Comparison of ENCODE assay signal across 16 mouse cellular contexts in the genomic region with DNA sequence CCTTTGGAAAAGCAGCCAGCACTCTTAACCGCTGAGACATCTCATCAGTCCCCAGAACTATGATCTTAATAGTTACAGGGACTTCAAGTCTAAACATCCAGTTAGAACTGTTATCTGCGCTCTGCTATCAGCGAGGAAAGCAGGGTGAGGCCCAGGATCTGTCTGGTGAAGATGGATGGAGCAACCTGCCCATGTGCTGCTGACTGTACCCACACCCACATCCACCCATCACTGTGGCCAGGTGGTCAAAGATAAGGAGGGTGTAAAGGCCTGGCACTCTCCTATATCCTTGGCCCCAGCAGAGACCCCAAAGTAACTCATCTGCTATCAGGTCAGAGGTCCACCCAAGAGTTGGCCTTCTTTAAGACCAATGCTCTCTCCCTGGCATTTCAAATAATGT. TPM values are rescaled to one million over a fixed set of nuclear protein-coding genes. Genes with fewer than 3 reads are reported as not detected.
A peak's percentile ranks its signal among the peaks of the same experiment; 100 is the strongest.
DNase-seq lines count a peak whose midpoint lies in the region; ATAC-seq and TF ChIP-seq lines count a peak whose summit lies in the region.
"Had no signal": no experiment of that assay in that cellular context is flagged by ENCODE, and none has a peak within 500 bp of the region (broad histone marks: within the 10 kb centered on the region; RNA-seq: fewer than 3 reads in every experiment).

No protein-coding gene starts in this region.

- ATAC-seq in stomach, embryonic 14.5 days (ENCODE audit: insufficient number of reproducible peaks, insufficient read depth, low FRiP score, low read depth): peak; percentile 93; the same call in 1 of the 2 replicates
- no peak for ATAC-seq in stomach, postnatal 0 days (ENCODE audit: low FRiP score, low TSS enrichment)
- peak; percentile 56 for ATAC-seq in megakaryocyte, adult 5-6 weeks (ENCODE audit: poor library complexity, severe bottlenecking)
- no peak for ATAC-seq in midbrain, postnatal 0 days (ENCODE audit: low FRiP score)
- ATAC-seq: forebrain, embryonic 13.5 days had no signal

- H3K36me3 ChIP-seq in stomach, embryonic 14.5 days (ENCODE audit: control insufficient read depth, insufficient read depth, low read length): peaks cover 69% of the 10 kb centered on the region
- peaks cover 24% of the 10 kb centered on the region for H3K36me3 ChIP-seq in stomach, postnatal 0 days (ENCODE audit: control insufficient read depth, insufficient read depth, low read length)
- peaks cover 60% of the 10 kb centered on the region for H3K36me3 ChIP-seq in midbrain, postnatal 0 days (ENCODE audit: insufficient read depth, low read length)

- no peak overlapping the region for H3K4me2 ChIP-seq in stomach, embryonic 14.5 days (replicated peaks; ENCODE audit: low read depth, low read length)
- H3K4me2 ChIP-seq in stomach, postnatal 0 days (replicated peaks; ENCODE audit: low read depth): no peak overlapping the region
- no peak overlapping the region for H3K4me2 ChIP-seq in midbrain, postnatal 0 days (ENCODE audit: low read depth, low read length, poor library complexity, severe bottlenecking)
- H3K4me2 ChIP-seq: forebrain, embryonic 13.5 days; limb, embryonic 12.5 days had no signal

- no peaks in the 10 kb centered on the region for H3K27me3 ChIP-seq in stomach, embryonic 14.5 days (ENCODE audit: control insufficient read depth, insufficient read depth, low read length)
- no peaks in the 10 kb centered on the region for H3K27me3 ChIP-seq in stomach, postnatal 0 days (ENCODE audit: control insufficient read depth, insufficient read depth, low read length)
- no peaks in the 10 kb centered on the region for H3K27me3 ChIP-seq in midbrain, postnatal 0 days (ENCODE audit: insufficient read depth, low read length)
- no peaks in the 10 kb centered on the region for H3K27me3 ChIP-seq in cerebellum, adult 2 months (ENCODE audit: control insufficient read depth, insufficient read depth, low read length)
- H3K27me3 ChIP-seq: forebrain, embryonic 13.5 days; limb, embryonic 12.5 days had no signal

- 79% methylated on average over 3 of the region's 3 CpGs for WGBS in stomach, embryonic 14.5 days
- WGBS in stomach, postnatal 0 days: 81% methylated on average over 3 of the region's 3 CpGs
- 97% methylated on average over 3 of the region's 3 CpGs for WGBS in midbrain, postnatal 0 days
- 91% methylated on average over 3 of the region's 3 CpGs for WGBS in cerebellum, adult 2 months

- no peak overlapping the region for H3K9ac ChIP-seq in stomach, embryonic 14.5 days (replicated peaks; ENCODE audit: low read depth, low read length)
- no peak overlapping the region for H3K9ac ChIP-seq in stomach, postnatal 0 days (ENCODE audit: low read length)
- no peak overlapping the region for H3K9ac ChIP-seq in midbrain, postnatal 0 days (replicated peaks; ENCODE audit: low read length, poor library complexity, severe bottlenecking)
- H3K9ac ChIP-seq: forebrain, embryonic 13.5 days; limb, embryonic 12.5 days had no signal

- DNase-seq in embryo, embryonic 11.5 days (ENCODE audit: low read depth, low spot score): peak; percentile 14
- DNase-seq in embryo, embryonic 11 days: no peak
- DNase-seq in stomach, postnatal 0 days (ENCODE audit: low spot score): no peak
- DNase-seq in midbrain, postnatal 0 days (ENCODE audit: low spot score): no peak
- no peak for DNase-seq in right cerebral cortex, postnatal 10 days (ENCODE audit: low spot score in 2 of 2)
- DNase-seq in cerebellum, adult 2 months: no peak
- DNase-seq: adrenal gland, postnatal 14 days; cerebellum, adult 11 months; gastrocnemius, postnatal 10 days; kidney, postnatal 14 days had no signal

- no peak overlapping the region for H3K4me3 ChIP-seq in stomach, embryonic 14.5 days (ENCODE audit: low read depth, low read length)
- H3K4me3 ChIP-seq in stomach, postnatal 0 days (ENCODE audit: low read depth, low read length): no peak overlapping the region
- H3K4me3 ChIP-seq in midbrain, postnatal 0 days (ENCODE audit: low read depth, low read length): no peak overlapping the region
- no peak overlapping the region for H3K4me3 ChIP-seq in cerebellum, adult 2 months (replicated peaks; ENCODE audit: insufficient read depth, low read depth, low read length)
- H3K4me3 ChIP-seq: embryonic facial prominence, embryonic 10.5 days; forebrain, embryonic 13.5 days; limb, embryonic 12.5 days had no signal

- H3K4me1 ChIP-seq in stomach, embryonic 14.5 days (ENCODE audit: control insufficient read depth, insufficient read depth, low read length): no peaks in the 10 kb centered on the region
- no peaks in the 10 kb centered on the region for H3K4me1 ChIP-seq in stomach, postnatal 0 days (replicated peaks; ENCODE audit: control insufficient read depth, insufficient read depth)
- no peaks in the 10 kb centered on the region for H3K4me1 ChIP-seq in midbrain, postnatal 0 days (ENCODE audit: insufficient read depth, low read length)
- peaks cover 18% of the 10 kb centered on the region for H3K4me1 ChIP-seq in cerebellum, adult 2 months (ENCODE audit: control insufficient read depth, insufficient read depth, low read length)
- H3K4me1 ChIP-seq: forebrain, embryonic 13.5 days had no signal

- H3K27ac ChIP-seq in stomach, embryonic 14.5 days (ENCODE audit: low read length): no peak overlapping the region
- no peak overlapping the region for H3K27ac ChIP-seq in stomach, postnatal 0 days (replicated peaks)
- no peak overlapping the region for H3K27ac ChIP-seq in midbrain, postnatal 0 days (ENCODE audit: low read depth, low read length)
- H3K27ac ChIP-seq in cerebellum, adult 2 months (ENCODE audit: insufficient read depth, low read length): no peak overlapping the region
- H3K27ac ChIP-seq: embryonic facial prominence, embryonic 10.5 days; forebrain, embryonic 13.5 days; limb, embryonic 12.5 days; macrophage had no signal

- no peak for TF ChIP-seq EP300 in stomach, postnatal 0 days (optimal IDR thresholded peaks at IDR 0.05)

- TF ChIP-seq CTCF in stomach, postnatal 0 days (IDR thresholded peaks at IDR 0.05; ENCODE audit: low read depth): no peak
- TF ChIP-seq CTCF in midbrain, postnatal 0 days (IDR thresholded peaks at IDR 0.05): no peak
- no peak for TF ChIP-seq CTCF in cerebellum, adult 2 months (IDR thresholded peaks at IDR 0.05; ENCODE audit: borderline replicate concordance, insufficient read depth, low read depth, low read length)

- H3K9me3 ChIP-seq in stomach, embryonic 14.5 days (ENCODE audit: control insufficient read depth, low read depth, low read length): no peaks in the 10 kb centered on the region
- no peaks in the 10 kb centered on the region for H3K9me3 ChIP-seq in stomach, postnatal 0 days (ENCODE audit: control insufficient read depth, low read length)
- no peaks in the 10 kb centered on the region for H3K9me3 ChIP-seq in midbrain, postnatal 0 days (ENCODE audit: low read length)
- H3K9me3 ChIP-seq: embryonic facial prominence, embryonic 10.5 days; forebrain, embryonic 13.5 days; limb, embryonic 12.5 days had no signal

- TF ChIP-seq POLR2A in cerebellum, adult 2 months (IDR thresholded peaks at IDR 0.05; ENCODE audit: borderline replicate concordance, insufficient read depth, low read length): no peak

RNA-seq across cellular contexts. Expression of a gene that starts 7.9 kb away (rescaled TPM):
- 82.8 and 86.4 TPM in 2 replicates for polyA plus RNA-seq in stomach, embryonic 14.5 days (2014; fragmentation: Nextera tagmentation; extraction: Ambion mirVana)
- 47.7 and 49.1 TPM in 2 replicates for polyA plus RNA-seq in stomach, postnatal 0 days (2015; fragmentation: Nextera tagmentation; extraction: Ambion mirVana)
- 39.8 TPM in 2 replicates for total RNA-seq in megakaryocyte, adult 5-6 weeks (2015)
- 19.0 and 20.9 TPM in 2 replicates for total RNA-seq in megakaryocyte, adult 5-6 weeks (2017)
- total RNA-seq in midbrain, postnatal 0 days (2014; rRNA removed): 100 and 123 TPM in 2 replicates
- 151 and 158 TPM in 2 replicates for polyA plus RNA-seq in midbrain, postnatal 0 days (2015; fragmentation: Nextera tagmentation; extraction: Ambion mirVana)
- 92.2 and 101 TPM in 2 replicates for polyA plus RNA-seq in cerebellum, adult 2 months (2012; rRNA removed)

RNA-seq across cellular contexts. Expression of a gene that starts 30.6 kb away (rescaled TPM):
- polyA plus RNA-seq in stomach, embryonic 14.5 days (2014; fragmentation: Nextera tagmentation; extraction: Ambion mirVana): 15.7 and 16.3 TPM in 2 replicates
- polyA plus RNA-seq in stomach, postnatal 0 days (2015; fragmentation: Nextera tagmentation; extraction: Ambion mirVana): 4.2 and 6.5 TPM in 2 replicates
- total RNA-seq in megakaryocyte, adult 5-6 weeks (2015): 3.4 and 4.4 TPM in 2 replicates
- 10.2 and 24.2 TPM in 2 replicates for total RNA-seq in megakaryocyte, adult 5-6 weeks (2017)
- total RNA-seq in midbrain, postnatal 0 days (2014; rRNA removed): 141 and 157 TPM in 2 replicates
- polyA plus RNA-seq in midbrain, postnatal 0 days (2015; fragmentation: Nextera tagmentation; extraction: Ambion mirVana): 57.5 and 61.3 TPM in 2 replicates
- polyA plus RNA-seq in cerebellum, adult 2 months (2012; rRNA removed): 35.7 and 39.7 TPM in 2 replicates

Comparison
In these comparisons a context has a peak if more than half of its experiments do, and no peak if none do; other contexts are left out.
1. ATAC-seq: peak in stomach, embryonic 14.5 days (single experiment) and megakaryocyte, adult 5-6 weeks (single experiment); none in stomach, postnatal 0 days (single experiment) and midbrain, postnatal 0 days (single experiment).